Comparison of ENCODE assay signal across 8 mouse cellular contexts in the genomic region with DNA sequence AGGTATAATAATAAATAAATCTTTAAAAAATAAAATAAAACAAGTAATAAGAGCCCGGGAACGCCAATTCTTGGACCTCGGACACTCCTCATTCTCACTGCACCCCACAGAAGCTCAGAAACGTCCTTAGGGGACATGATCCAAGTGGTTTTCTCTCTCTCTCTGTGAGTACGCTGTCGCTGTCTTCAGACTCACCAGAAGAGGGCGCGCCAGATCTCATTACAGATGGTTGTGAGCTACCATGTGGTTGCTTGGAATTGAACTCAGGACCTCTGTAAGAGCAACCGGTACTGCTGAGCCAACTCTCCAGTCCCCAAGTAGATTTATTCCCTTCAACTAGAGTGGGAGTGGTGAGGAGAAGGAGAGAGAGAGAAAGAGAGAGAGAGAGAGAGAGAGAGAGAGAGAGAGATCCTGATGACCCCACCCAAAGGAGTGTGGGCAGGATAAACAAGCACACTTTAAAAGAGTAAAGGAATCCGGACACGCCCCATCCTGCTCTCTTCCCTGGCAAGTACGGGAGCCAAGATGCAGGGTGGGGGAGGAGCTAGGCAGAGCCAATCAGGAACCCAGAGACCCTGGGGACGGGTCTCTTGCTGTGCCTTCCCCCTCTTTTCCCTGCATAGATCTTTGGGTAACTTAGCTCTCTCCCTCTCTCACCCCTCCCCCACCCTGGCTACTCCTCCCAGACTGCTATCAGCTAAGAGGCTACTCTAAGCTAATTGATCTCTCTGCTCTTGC. TPM values are rescaled to one million over a fixed set of nuclear protein-coding genes. Genes with fewer than 3 reads are reported as not detected.
DNase-seq lines count a peak whose midpoint lies in the region; ATAC-seq lines count a peak whose summit lies in the region.

No protein-coding gene starts in this region.

- ATAC-seq in forebrain, embryonic 16.5 days: no peak
- 0 out of 2 replicates have a peak, but pooled peaks have one; percentile 27 for ATAC-seq in forebrain, embryonic 14.5 days

- H3K27ac ChIP-seq in forebrain, embryonic 10.5 days: no peak overlapping the region
- H3K27ac ChIP-seq in forebrain, embryonic 16.5 days (ENCODE audit: low read length): no peak overlapping the region
- H3K27ac ChIP-seq in forebrain, embryonic 14.5 days (ENCODE audit: low read depth, low read length): no peak overlapping the region

- no peaks in the 10 kb centered on the region for H3K9me3 ChIP-seq in forebrain, embryonic 10.5 days
- H3K9me3 ChIP-seq in forebrain, embryonic 16.5 days (ENCODE audit: control insufficient read depth, low read length): no peaks in the 10 kb centered on the region
- H3K9me3 ChIP-seq in forebrain, embryonic 14.5 days (replicated peaks; ENCODE audit: control insufficient read depth, low read length): no peaks in the 10 kb centered on the region

- H3K27me3 ChIP-seq in forebrain, embryonic 10.5 days (ENCODE audit: poor library complexity, severe bottlenecking): peaks cover 33% of the 10 kb centered on the region
- H3K27me3 ChIP-seq in forebrain, embryonic 16.5 days (replicated peaks; ENCODE audit: control insufficient read depth, insufficient read depth, low read length): no peaks in the 10 kb centered on the region
- H3K27me3 ChIP-seq in forebrain, embryonic 14.5 days (replicated peaks; ENCODE audit: control insufficient read depth, insufficient read depth, low read length): no peaks in the 10 kb centered on the region

- WGBS in forebrain, embryonic 10.5 days: 17% methylated on average over 13 of the region's 13 CpGs
- 18% methylated on average over 13 of the region's 13 CpGs for WGBS in forebrain, embryonic 16.5 days
- 12% methylated on average over 13 of the region's 13 CpGs for WGBS in forebrain, embryonic 14.5 days

- no peak overlapping the region for H3K9ac ChIP-seq in forebrain, embryonic 16.5 days (replicated peaks; ENCODE audit: low read depth, low read length)
- H3K9ac ChIP-seq in forebrain, embryonic 14.5 days (ENCODE audit: low read length): no peak overlapping the region

- no peak for DNase-seq in forebrain, embryonic 10.5 days (ENCODE audit: extremely low spot score, low spot score)
- peak; percentile 35 to 70 for DNase-seq in spleen, postnatal 10 days (ENCODE audit: low spot score in 2 of 2)
- no peak for DNase-seq in spleen, adult 12 weeks (ENCODE audit: low spot score)
- no peak for DNase-seq in forebrain, embryonic 14.5 days (ENCODE audit: low spot score)
- peak; percentile 43 for DNase-seq in neural tube, embryonic 10.5 days (ENCODE audit: extremely low spot score, low spot score)
- DNase-seq in frontal cortex, postnatal 36 days (ENCODE audit: low spot score in 2 of 2): no peak
- no peak for DNase-seq in left cerebral cortex, adult 8-10 months (ENCODE audit: low spot score in 2 of 2)

- 0 out of 2 replicates have a peak overlapping the region, but pooled peaks have one; percentile 8 for H3K4me3 ChIP-seq in forebrain, embryonic 10.5 days
- H3K4me3 ChIP-seq in forebrain, embryonic 16.5 days (replicated peaks; ENCODE audit: low read length): no peak overlapping the region
- H3K4me3 ChIP-seq in forebrain, embryonic 14.5 days (ENCODE audit: low read depth, low read length): no peak overlapping the region

- no peaks in the 10 kb centered on the region for H3K36me3 ChIP-seq in forebrain, embryonic 10.5 days (replicated peaks)
- H3K36me3 ChIP-seq in forebrain, embryonic 16.5 days (ENCODE audit: control insufficient read depth, insufficient read depth): no peaks in the 10 kb centered on the region
- H3K36me3 ChIP-seq in forebrain, embryonic 14.5 days (ENCODE audit: control insufficient read depth, insufficient read depth, low read length): no peaks in the 10 kb centered on the region; the same call in 1 of the 2 replicates

- peaks cover 29% of the 10 kb centered on the region for H3K4me1 ChIP-seq in forebrain, embryonic 10.5 days
- peaks cover 23% of the 10 kb centered on the region for H3K4me1 ChIP-seq in forebrain, embryonic 16.5 days (replicated peaks; ENCODE audit: control insufficient read depth, insufficient read depth, low read length)
- peaks cover 7% of the 10 kb centered on the region for H3K4me1 ChIP-seq in forebrain, embryonic 14.5 days (ENCODE audit: control insufficient read depth, insufficient read depth, low read length)

- H3K4me2 ChIP-seq in forebrain, embryonic 16.5 days (ENCODE audit: low read length): no peak overlapping the region
- no peak overlapping the region for H3K4me2 ChIP-seq in forebrain, embryonic 14.5 days (ENCODE audit: low read length)

RNA-seq across cellular contexts. Expression of gene Asic1, which starts 8.1 kb away (rescaled TPM):
- polyA plus RNA-seq in forebrain, embryonic 10.5 days (2016; fragmentation: Nextera tagmentation; extraction: Ambion mirVana): 2.2 and 2.4 TPM in 2 replicates
- polyA plus RNA-seq in forebrain, embryonic 16.5 days (2015; fragmentation: Nextera tagmentation; extraction: Ambion mirVana): 26.2 and 37.4 TPM in 2 replicates
- 15.6 and 18.9 TPM in 2 replicates for polyA plus RNA-seq in forebrain, embryonic 14.5 days (2014; fragmentation: Nextera tagmentation; extraction: Ambion mirVana)
- 10 to 100 TPM; 68.4 to 78.4 (median 74.8) TPM for total RNA-seq in left cerebral cortex, adult 8-10 months (2022)

RNA-seq across cellular contexts. Expression of gene Smarcd1, which starts 23.7 kb away (rescaled TPM):
- polyA plus RNA-seq in forebrain, embryonic 10.5 days (2016; fragmentation: Nextera tagmentation; extraction: Ambion mirVana): 91.5 TPM in 2 replicates
- polyA plus RNA-seq in forebrain, embryonic 16.5 days (2015; fragmentation: Nextera tagmentation; extraction: Ambion mirVana): 111 and 116 TPM in 2 replicates
- polyA plus RNA-seq in forebrain, embryonic 14.5 days (2014; fragmentation: Nextera tagmentation; extraction: Ambion mirVana): 90.7 and 98.1 TPM in 2 replicates
- total RNA-seq in left cerebral cortex, adult 8-10 months (2022): 100 to 1,000 TPM; 152 to 159 (median 156) TPM

RNA-seq across cellular contexts. Expression of gene Racgap1, which starts 26.8 kb away (rescaled TPM):
- 193 and 201 TPM in 2 replicates for polyA plus RNA-seq in forebrain, embryonic 10.5 days (2016; fragmentation: Nextera tagmentation; extraction: Ambion mirVana)
- polyA plus RNA-seq in forebrain, embryonic 16.5 days (2015; fragmentation: Nextera tagmentation; extraction: Ambion mirVana): 94.4 and 113 TPM in 2 replicates
- 74.2 and 78.9 TPM in 2 replicates for polyA plus RNA-seq in forebrain, embryonic 14.5 days (2014; fragmentation: Nextera tagmentation; extraction: Ambion mirVana)
- total RNA-seq in left cerebral cortex, adult 8-10 months (2022): 10 to 100 TPM in 2 of 4 experiments, 1 to 10 TPM in 2; 9.3 to 11.5 (median 10.2) TPM

RNA-seq across cellular contexts. Expression of gene Gm17349, which starts 27.1 kb away (rescaled TPM):
- polyA plus RNA-seq in forebrain, embryonic 10.5 days (2016; fragmentation: Nextera tagmentation; extraction: Ambion mirVana): not detected in 2 replicates
- not detected in 2 replicates for polyA plus RNA-seq in forebrain, embryonic 16.5 days (2015; fragmentation: Nextera tagmentation; extraction: Ambion mirVana)
- not detected in 2 replicates for polyA plus RNA-seq in forebrain, embryonic 14.5 days (2014; fragmentation: Nextera tagmentation; extraction: Ambion mirVana)
- 1 to 10 TPM; 3.4 to 9.2 (median 4.9) TPM for total RNA-seq in left cerebral cortex, adult 8-10 months (2022)

RNA-seq across cellular contexts. Expression of gene Gpd1, which starts 39.1 kb away (rescaled TPM):
- polyA plus RNA-seq in forebrain, embryonic 10.5 days (2016; fragmentation: Nextera tagmentation; extraction: Ambion mirVana): 0.38 and 0.54 TPM in 2 replicates
- 2.4 and 2.9 TPM in 2 replicates for polyA plus RNA-seq in forebrain, embryonic 16.5 days (2015; fragmentation: Nextera tagmentation; extraction: Ambion mirVana)
- 0.77 and 1.2 TPM in 2 replicates for polyA plus RNA-seq in forebrain, embryonic 14.5 days (2014; fragmentation: Nextera tagmentation; extraction: Ambion mirVana)
- 10 to 100 TPM; 72.7 to 86.4 (median 80.4) TPM for total RNA-seq in left cerebral cortex, adult 8-10 months (2022)

Comparison
In these comparisons a context has a peak if more than half of its experiments do, and no peak if none do; other contexts are left out.
1. DNase-seq: peak in spleen, postnatal 10 days (2 of 2) and neural tube, embryonic 10.5 days (single experiment); none in forebrain, embryonic 10.5 days (single experiment), spleen, adult 12 weeks (single experiment), forebrain, embryonic 14.5 days (single experiment), frontal cortex, postnatal 36 days (0 of 2) and left cerebral cortex, adult 8-10 months (0 of 2).